Mouse (Mus musculus) forelimb bud, embryonic 11.5 days (tissue): Measurements from ENCODE around the gene Glipr1l1.
A peak's percentile ranks its signal among the peaks of the same experiment; 100 is the strongest.
"Not testable (repeated sequence)": the region's sequence is repeated elsewhere in the genome, so short reads cannot be mapped to it uniquely, and the experiment has no call there.

ENCODE experiments used
- DNase-seq: peaks from one replicate; pipeline ENCODE4 v3.0.0-alpha.2; 2012; ENCODE audit warnings: low read depth, low spot score

The Glipr1l1 gene

DNA sequence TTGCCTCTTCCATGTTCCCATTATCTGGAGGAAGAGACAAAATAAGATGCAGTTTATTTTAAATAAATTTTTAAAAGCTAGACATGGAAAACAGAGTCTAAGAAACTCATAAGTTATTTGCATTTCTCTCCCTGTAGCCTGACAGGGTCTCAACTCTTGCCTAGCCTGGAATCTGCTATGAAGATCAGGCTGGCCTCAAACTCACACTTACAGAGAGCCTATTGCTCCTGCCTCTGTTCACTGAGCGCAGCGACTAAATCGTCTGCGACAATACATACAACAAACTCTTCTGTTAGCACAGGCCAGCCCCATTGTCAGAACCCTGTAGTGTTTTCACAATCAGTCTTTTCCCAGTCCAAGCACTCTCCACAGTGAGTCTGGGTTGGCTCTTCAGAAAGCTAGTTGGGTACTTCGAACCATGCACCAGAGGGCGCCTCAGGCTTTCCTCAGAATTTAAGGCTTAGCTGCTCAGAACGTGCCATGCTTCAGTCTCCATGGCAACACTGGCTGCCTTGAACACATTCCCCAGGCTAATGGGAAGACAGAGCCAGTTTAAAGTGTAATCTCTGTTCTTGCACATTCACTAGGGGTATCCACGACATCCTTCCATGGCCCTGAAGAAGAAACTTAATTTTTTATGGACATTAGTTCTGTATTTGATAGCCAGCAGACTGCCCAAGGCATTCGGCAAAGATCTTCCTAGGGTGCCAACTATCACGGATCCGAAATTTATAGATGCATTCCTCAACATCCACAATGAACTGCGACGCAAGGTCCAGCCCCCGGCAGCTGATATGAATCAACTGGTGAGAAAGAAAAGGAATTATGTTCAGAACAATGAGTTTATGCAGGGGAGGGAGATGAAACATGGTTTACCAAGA lies at the start of gene Glipr1l1:
TSS of gene Glipr1l1 (plus strand) at position 488 of the 881 bp plus-strand sequence.
- DNase-seq = peak; percentile 72

- no peak for DNase-seq
Measured at GRCm38 (mm10) chr10:112023585-112023984, 36.4 kb upstream of the Glipr1l1 start.

DNA sequence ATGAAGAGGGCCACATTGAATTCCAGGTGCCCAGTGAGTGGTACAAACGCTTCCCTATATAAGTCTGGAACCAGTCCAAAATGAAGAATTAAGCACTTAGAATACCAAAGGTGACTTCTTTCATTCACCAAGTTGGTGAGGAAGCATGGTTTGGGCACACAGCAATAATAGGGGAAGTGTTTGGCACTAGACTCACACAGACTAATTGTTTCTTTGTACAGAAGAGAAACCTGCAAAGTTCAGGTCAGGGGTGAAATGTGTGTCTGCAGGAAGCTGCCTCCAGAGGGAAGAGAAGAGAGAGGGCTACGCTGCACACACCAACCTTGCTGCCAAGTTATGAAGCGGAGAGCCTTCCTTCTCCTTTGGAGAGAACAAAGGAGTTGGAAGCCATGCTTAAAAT lies 31.3 kb upstream of the Glipr1l1 start:
- not testable (repeated sequence) for DNase-seq

DNA sequence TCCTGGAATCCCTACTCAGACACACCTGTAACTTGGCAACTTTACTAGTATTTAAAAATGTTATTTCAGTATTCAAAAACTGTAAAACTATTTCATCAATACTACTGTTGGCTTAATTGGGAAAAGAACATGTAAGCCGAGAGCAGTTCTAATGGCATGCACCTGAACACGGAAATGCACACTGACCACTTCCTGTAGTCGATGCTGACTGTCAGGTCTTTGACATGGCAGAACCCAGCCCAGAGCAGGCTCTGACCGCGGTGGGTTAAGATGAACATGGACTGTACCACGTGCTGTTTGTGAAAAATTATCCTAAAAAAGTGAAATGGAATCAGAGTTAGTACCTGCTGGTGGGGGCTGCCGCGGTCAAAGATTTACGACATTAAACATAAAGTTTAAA lies 16.5 kb upstream of the Glipr1l1 start:
- DNase-seq = not testable (repeated sequence)

GRCm38 (mm10) chr10:112044283-112044682 lies 15.7 kb upstream of the Glipr1l1 start:
- peak; percentile 10 for DNase-seq

- DNase-seq = peak; percentile 7
Measured at GRCm38 (mm10) chr10:112051220-112051619, 8.8 kb upstream of the Glipr1l1 start.

- peak; percentile 32 for DNase-seq
Measured at GRCm38 (mm10) chr10:112051956-112052355, 8.0 kb upstream of the Glipr1l1 start.

DNA sequence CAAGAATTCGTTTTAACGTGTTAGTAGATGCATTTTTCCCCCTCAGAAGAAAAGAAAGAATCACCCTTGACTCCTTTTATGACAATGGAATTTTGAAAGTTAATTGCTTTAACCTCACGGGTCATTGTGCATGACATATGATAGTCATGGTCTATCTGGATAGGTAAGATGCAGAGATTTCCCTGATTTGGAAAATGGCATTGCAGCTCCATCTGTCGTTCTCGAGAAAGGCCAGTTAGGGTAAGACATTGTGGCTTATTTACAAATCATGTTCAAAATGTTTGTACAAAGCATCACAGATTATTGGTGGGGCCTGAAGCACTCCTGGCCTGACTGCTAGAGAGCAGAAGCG lies 570 bp downstream of the Glipr1l1 start:
- not testable (repeated sequence) for DNase-seq

DNA sequence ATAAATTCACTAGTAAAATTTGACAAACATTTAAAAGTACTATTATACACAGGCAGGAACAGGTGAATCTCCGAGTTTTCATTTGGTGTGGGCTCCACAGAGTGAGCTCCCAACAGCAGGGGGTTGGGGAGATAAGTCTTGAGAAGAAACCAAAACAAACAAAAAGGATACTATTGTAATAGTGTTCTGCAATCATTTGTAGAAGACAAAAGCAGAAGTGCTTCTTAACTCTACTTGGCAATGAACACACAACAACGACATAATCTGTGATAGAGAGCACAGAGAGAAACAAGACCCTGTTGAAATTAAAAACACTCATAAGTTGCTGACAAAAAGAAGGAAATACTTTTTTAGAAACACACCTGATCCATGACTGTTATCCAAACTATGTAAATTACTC lies 20.1 kb downstream of the Glipr1l1 start:
- DNase-seq = no peak

- no peak for DNase-seq
Measured at GRCm38 (mm10) chr10:112083157-112083556, 23.2 kb downstream of the Glipr1l1 start, which contains the start of gene Glipr1l2. Gene Glipr1l2, plus strand, starts transcription at chr10:112083354.

DNA sequence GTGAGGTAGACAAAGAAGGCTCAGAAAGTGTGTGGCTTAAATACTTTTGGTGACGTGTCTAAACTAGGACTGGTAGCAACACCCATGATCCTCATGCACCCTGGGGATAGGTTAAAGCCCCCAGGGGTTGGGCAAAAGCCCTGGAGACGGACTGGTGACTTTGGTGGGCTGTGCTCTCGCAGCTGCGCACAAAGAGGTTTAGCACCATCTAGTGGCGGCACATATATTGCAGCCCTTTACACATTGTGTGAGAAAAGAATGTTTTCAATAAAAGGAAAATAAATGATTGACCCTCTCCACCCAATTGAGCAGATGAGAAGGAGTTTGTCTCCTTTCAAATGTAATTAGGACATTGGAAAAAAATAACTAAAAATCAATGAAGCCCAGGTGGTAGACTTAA lies 45.8 kb downstream of the Glipr1l1 start:
- DNase-seq = peak; percentile 55

GRCm38 (mm10) chr10:112110401-112110800 lies 50.4 kb downstream of the Glipr1l1 start:
- DNase-seq = no peak

- not testable (repeated sequence) for DNase-seq
Measured at GRCm38 (mm10) chr10:112125090-112125489, 65.1 kb downstream of the Glipr1l1 start.

DNA sequence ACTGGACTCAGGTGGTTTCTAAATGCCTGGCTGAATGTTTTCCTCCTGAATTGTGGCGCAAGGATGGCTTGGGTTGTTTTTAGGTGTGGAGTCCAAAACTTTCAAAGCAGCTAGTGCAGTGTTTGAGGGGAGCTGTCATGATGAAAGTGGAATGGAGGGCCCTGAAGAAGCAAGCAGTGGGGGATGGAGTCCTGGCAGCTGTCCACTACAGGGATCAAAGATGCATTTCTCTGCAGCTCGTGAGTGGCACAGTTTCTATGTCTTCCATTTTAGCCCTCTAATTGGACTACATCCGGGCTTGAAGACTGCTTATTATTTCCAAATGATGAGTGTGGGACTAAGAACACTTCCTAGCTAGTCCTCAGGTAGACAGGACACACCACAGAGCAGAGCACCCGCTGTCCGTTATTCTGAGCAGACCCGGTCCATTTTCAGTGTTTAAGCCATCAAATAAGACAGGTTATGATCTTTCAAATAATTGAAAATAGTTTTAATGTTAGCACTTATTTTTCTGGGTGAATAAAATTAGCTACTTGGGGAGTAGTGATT lies 67.8 kb downstream of the Glipr1l1 start:
- DNase-seq = not testable (repeated sequence)
